Mouse (Mus musculus): ENCODE measurements around the gene Tmem38a. TPM values are rescaled to one million over a fixed set of nuclear protein-coding genes. Genes with fewer than 3 reads are reported as not detected.

Gene Tmem38a
- total RNA-seq, 1 experiment: 13.2 TPM

DNA sequence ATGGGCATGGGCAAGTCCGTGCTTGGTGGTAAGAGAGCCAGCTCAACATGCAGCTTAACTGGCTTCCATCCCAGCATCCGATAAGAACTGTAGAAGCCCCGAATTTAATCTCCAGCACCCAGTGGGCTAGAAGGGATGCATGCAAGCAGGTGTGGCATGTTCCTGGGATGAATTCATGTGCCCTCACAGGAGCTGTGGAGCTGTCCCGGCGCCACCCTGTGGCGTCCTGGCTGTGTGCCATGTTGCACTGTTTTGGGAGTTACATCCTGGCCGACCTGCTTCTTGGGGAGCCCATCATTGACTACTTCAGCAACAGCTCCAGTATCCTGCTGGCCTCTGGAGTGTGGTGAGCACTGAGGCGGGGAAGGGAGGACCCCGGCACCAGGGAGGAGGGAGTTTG, 7.5 kb downstream of the Tmem38a start:
- DNase-seq (ENCODE audit: low read depth, low spot score): no peak
- Histone ChIP-seq H3K4me3 (ENCODE audit: insufficient read depth in 1 of 2, low read depth in 1 of 2, low read length in 2 of 2, poor library complexity in 1 of 2, severe bottlenecking in 1 of 2) (no peak overlapping the region), H3K36me3 (ENCODE audit: control insufficient read depth, insufficient read depth, low read length, poor library complexity, severe bottlenecking) (peaks cover 8% of the 10 kb centered on the region; the same call in 1 of the 2 replicates), H3K9ac (ENCODE audit: insufficient read depth, low read depth, low read length, poor library complexity, severe bottlenecking) (no peak overlapping the region), H3K4me1 (ENCODE audit: control insufficient read depth in 2 of 2, insufficient read depth in 2 of 2, low read length in 2 of 2, poor library complexity in 1 of 2) (peaks cover 2 to 7% of the 10 kb centered on the region in 2 experiments; a peak in 2 of 4 replicates), H3K27ac (ENCODE audit: insufficient read depth, low read depth, low read length, poor library complexity, severe bottlenecking) (no peak overlapping the region), H3K9me3 (ENCODE audit: control insufficient read depth, insufficient read depth, low read depth, low read length) (no peaks in the 10 kb centered on the region)
- in situ Hi-C loops (cut with MboI; ENCODE audit: low sequenced_read_pairs in 2 of 2, unreplicated experiment in 2 of 2): no loop called here
- TF ChIP-seq CHD2 (IDR thresholded peaks at IDR 0.05; ENCODE audit: low read depth, low read length) (no peak), ZNF384 (IDR thresholded peaks at IDR 0.05; ENCODE audit: low read depth, low read length) (no peak), MAFK (IDR thresholded peaks at IDR 0.05; ENCODE audit: insufficient read depth, low read depth, low read length) (no peak), HCFC1 (IDR thresholded peaks at IDR 0.05; ENCODE audit: borderline replicate concordance, insufficient read depth, low read length) (no peak), ZC3H11A (IDR thresholded peaks at IDR 0.05; ENCODE audit: borderline replicate concordance, low read depth, low read length) (no peak)

DNA sequence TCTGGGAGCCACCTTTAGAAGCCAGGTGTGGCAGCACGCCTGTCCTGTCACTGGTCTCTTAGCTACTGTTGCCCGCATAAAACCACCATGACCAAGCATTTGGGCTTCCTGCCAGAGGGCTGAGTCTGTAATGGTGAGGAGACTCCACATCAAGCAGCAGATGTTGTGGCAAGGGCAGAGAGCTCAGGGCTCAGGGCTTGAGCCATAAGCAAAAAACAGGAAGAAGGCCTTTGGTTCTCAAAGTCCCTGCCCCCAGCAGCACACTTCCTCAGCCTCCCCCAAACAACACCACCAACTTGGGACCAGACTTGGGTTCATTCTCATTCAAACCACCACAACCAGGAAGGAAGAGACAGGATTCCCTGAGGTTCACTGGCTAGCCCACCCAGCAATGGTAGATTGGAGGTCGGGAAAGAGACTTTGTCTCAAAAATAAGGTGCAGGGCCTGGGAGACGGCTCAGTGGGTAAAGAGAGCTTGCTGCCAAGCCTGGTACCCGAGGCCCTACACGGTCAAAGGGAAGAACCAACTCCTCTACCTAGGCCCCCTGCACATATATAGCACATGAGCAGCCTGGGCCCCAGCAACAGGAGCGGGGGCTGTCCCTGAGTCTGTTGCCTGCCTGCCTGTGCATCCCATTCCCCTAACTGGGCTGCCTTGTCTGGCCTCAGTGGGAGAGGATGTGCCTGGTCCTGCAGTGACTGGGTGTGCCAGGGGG, 11.4 kb downstream of the Tmem38a start:
- H3K4me3 ChIP-seq (ENCODE audit: insufficient read depth in 1 of 2, low read depth in 1 of 2, low read length in 2 of 2, poor library complexity in 1 of 2, severe bottlenecking in 1 of 2): no peak overlapping the region
- no peak overlapping the region for H3K27ac ChIP-seq (ENCODE audit: insufficient read depth, low read depth, low read length, poor library complexity, severe bottlenecking)
- no peaks in the 10 kb centered on the region for H3K9me3 ChIP-seq (ENCODE audit: control insufficient read depth, insufficient read depth, low read depth, low read length)
- DNase-seq (ENCODE audit: low read depth, low spot score): no peak
- peaks cover 12% of the 10 kb centered on the region; the same call in 1 of the 2 replicates for H3K36me3 ChIP-seq (ENCODE audit: control insufficient read depth, insufficient read depth, low read length, poor library complexity, severe bottlenecking)
- peaks cover 3 to 7% of the 10 kb centered on the region in 2 experiments; a peak in 2 of 4 replicates for H3K4me1 ChIP-seq (ENCODE audit: control insufficient read depth in 2 of 2, insufficient read depth in 2 of 2, low read length in 2 of 2, poor library complexity in 1 of 2)
- no peak for TF ChIP-seq ZC3H11A (IDR thresholded peaks at IDR 0.05; ENCODE audit: borderline replicate concordance, low read depth, low read length)
- TF ChIP-seq CHD2 (IDR thresholded peaks at IDR 0.05; ENCODE audit: low read depth, low read length): no peak
- TF ChIP-seq MAFK (IDR thresholded peaks at IDR 0.05; ENCODE audit: insufficient read depth, low read depth, low read length): no peak
- no peak for TF ChIP-seq HCFC1 (IDR thresholded peaks at IDR 0.05; ENCODE audit: borderline replicate concordance, insufficient read depth, low read length)
- no peak for TF ChIP-seq ZNF384 (IDR thresholded peaks at IDR 0.05; ENCODE audit: low read depth, low read length)
- 0 out of 2 replicates have a peak overlapping the region, but pooled peaks have one; percentile 23 for H3K9ac ChIP-seq (ENCODE audit: insufficient read depth, low read depth, low read length, poor library complexity, severe bottlenecking)
- in situ Hi-C loops (cut with MboI; ENCODE audit: low sequenced_read_pairs in 2 of 2, unreplicated experiment in 2 of 2): no loop called here

DNA sequence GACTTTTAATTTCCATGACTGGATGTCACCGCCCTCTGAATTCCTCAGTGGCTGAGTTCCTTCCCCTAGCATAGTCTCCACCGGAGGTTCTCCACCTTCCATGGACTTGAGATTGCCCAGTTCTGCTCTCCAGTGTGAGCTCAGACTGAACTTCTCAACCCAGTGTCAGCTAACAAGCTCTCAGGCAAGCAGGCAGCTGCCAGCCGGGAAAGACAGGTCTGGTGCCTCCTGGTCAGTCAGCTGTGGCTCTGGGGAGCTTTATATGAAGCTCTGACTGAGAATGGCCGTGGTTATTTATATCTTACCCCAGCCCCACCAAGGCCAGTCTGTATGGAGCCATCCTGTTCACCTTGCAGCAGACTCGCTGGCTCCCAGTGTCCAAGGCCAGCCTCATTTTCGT, 12.5 kb downstream of the Tmem38a start:
- Histone ChIP-seq H3K36me3 (ENCODE audit: control insufficient read depth, insufficient read depth, low read length, poor library complexity, severe bottlenecking) (peaks cover 12% of the 10 kb centered on the region; the same call in 1 of the 2 replicates), H3K9me3 (ENCODE audit: control insufficient read depth, insufficient read depth, low read depth, low read length) (no peaks in the 10 kb centered on the region), H3K4me1 (ENCODE audit: control insufficient read depth in 2 of 2, insufficient read depth in 2 of 2, low read length in 2 of 2, poor library complexity in 1 of 2) (peaks cover 3 to 7% of the 10 kb centered on the region in 2 experiments; a peak in 2 of 4 replicates), H3K4me3 (ENCODE audit: insufficient read depth in 1 of 2, low read depth in 1 of 2, low read length in 2 of 2, poor library complexity in 1 of 2, severe bottlenecking in 1 of 2) (no peak overlapping the region), H3K27ac (ENCODE audit: insufficient read depth, low read depth, low read length, poor library complexity, severe bottlenecking) (no peak overlapping the region), H3K9ac (ENCODE audit: insufficient read depth, low read depth, low read length, poor library complexity, severe bottlenecking) (no peak overlapping the region)
- TF ChIP-seq MAFK (IDR thresholded peaks at IDR 0.05; ENCODE audit: insufficient read depth, low read depth, low read length) (no peak), CHD2 (IDR thresholded peaks at IDR 0.05; ENCODE audit: low read depth, low read length) (no peak), ZNF384 (IDR thresholded peaks at IDR 0.05; ENCODE audit: low read depth, low read length) (no peak), ZC3H11A (IDR thresholded peaks at IDR 0.05; ENCODE audit: borderline replicate concordance, low read depth, low read length) (no peak), HCFC1 (IDR thresholded peaks at IDR 0.05; ENCODE audit: borderline replicate concordance, insufficient read depth, low read length) (no peak)
- DNase-seq (ENCODE audit: low read depth, low spot score): no peak
- in situ Hi-C loops (cut with MboI; ENCODE audit: low sequenced_read_pairs in 2 of 2, unreplicated experiment in 2 of 2): no loop called here

DNA sequence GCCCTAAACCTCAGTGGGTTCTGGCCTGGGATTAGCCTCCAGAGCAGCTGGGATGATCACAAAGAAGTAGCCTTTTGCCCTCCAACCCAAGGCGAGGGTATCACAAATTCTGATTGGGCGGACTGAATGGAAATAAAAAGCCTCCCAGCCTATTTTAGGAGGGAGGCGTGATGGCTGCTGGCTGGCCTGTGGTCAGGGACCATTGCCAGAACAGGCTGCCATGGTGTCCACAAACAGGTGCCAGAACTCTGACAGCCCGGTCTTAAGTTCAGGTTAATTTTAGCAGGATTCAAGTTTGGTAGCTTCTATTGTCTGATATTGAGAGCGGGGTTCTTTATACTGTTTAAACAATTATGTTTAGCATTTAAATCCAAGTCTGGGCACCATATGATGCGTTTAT, 16.0 kb downstream of the Tmem38a start:
- TF ChIP-seq MAFK (IDR thresholded peaks at IDR 0.05; ENCODE audit: insufficient read depth, low read depth, low read length) (no peak), HCFC1 (IDR thresholded peaks at IDR 0.05; ENCODE audit: borderline replicate concordance, insufficient read depth, low read length) (no peak), ZNF384 (IDR thresholded peaks at IDR 0.05; ENCODE audit: low read depth, low read length) (no peak), CHD2 (IDR thresholded peaks at IDR 0.05; ENCODE audit: low read depth, low read length) (no peak), ZC3H11A (IDR thresholded peaks at IDR 0.05; ENCODE audit: borderline replicate concordance, low read depth, low read length) (no peak)
- peaks cover 3 to 7% of the 10 kb centered on the region in 2 experiments; a peak in 2 of 4 replicates for H3K4me1 ChIP-seq (ENCODE audit: control insufficient read depth in 2 of 2, insufficient read depth in 2 of 2, low read length in 2 of 2, poor library complexity in 1 of 2)
- no peaks in the 10 kb centered on the region for H3K9me3 ChIP-seq (ENCODE audit: control insufficient read depth, insufficient read depth, low read depth, low read length)
- H3K9ac ChIP-seq (ENCODE audit: insufficient read depth, low read depth, low read length, poor library complexity, severe bottlenecking): no peak overlapping the region
- peaks cover 5% of the 10 kb centered on the region; the same call in 1 of the 2 replicates for H3K36me3 ChIP-seq (ENCODE audit: control insufficient read depth, insufficient read depth, low read length, poor library complexity, severe bottlenecking)
- in situ Hi-C loops (cut with MboI; ENCODE audit: low sequenced_read_pairs in 2 of 2, unreplicated experiment in 2 of 2): no loop called here
- no peak overlapping the region for H3K27ac ChIP-seq (ENCODE audit: insufficient read depth, low read depth, low read length, poor library complexity, severe bottlenecking)
- H3K4me3 ChIP-seq (ENCODE audit: insufficient read depth in 1 of 2, low read depth in 1 of 2, low read length in 2 of 2, poor library complexity in 1 of 2, severe bottlenecking in 1 of 2): no peak overlapping the region
- no peak for DNase-seq (ENCODE audit: low read depth, low spot score)

Measured in ES-E14 (cell line).